Mouse (Mus musculus) brown adipose tissue, adult 24 weeks (tissue): ENCODE results near the gene Bnip1. TPM values are rescaled to one million over a fixed set of nuclear protein-coding genes. Genes with fewer than 3 reads are reported as not detected.

Source experiments
- H3K27ac ChIP-seq: fragments of 200-500 bp; replicated peaks from 2 replicates; pipeline ENCODE4 v1.5.1; 2012; ENCODE audit warnings: low read depth, mild to moderate bottlenecking, low read length
- H3K4me1 ChIP-seq: fragments of 200-500 bp; 2 replicates; pipeline ENCODE4 v1.6.1; 2012; ENCODE audit warnings: low read length, mixed read lengths; ENCODE audit not compliant: control insufficient read depth, insufficient read depth, insufficient read length
- H3K4me3 ChIP-seq: fragments of 200-500 bp; 2 replicates; pipeline ENCODE4 v1.5.1; 2012; ENCODE audit warnings: low read depth, mild to moderate bottlenecking, low read length, moderate library complexity; ENCODE audit not compliant: insufficient read depth
- polyA plus RNA-seq: library from polyadenylated mRNA; stranded (reverse); fragments of >200 nt; gene quantifications from 2 replicates; pipeline ENCODE4 v1.2.4, GENCODE M21; 2012; ENCODE audit not compliant: missing spikeins, insufficient read depth, insufficient read length

Bnip1 gene
- polyA plus RNA-seq, 1 experiment: 18.3 TPM

GRCm38 (mm10) chr17:26841981-26842380 is 61.1 kb downstream of the Bnip1 start:
- Histone ChIP-seq H3K27ac (no peak overlapping the region), H3K4me3 (no peak overlapping the region), H3K4me1 (no peaks in the 10 kb centered on the region)

Other genes starting within 250 kb of the Bnip1 start
- gene Ergic1, start 219.6 kb upstream of the Bnip1 start, polyA plus RNA-seq: 124 and 179 TPM in 2 replicates
- gene Dusp1, start 218.9 kb upstream of the Bnip1 start, polyA plus RNA-seq: 44.4 and 326 TPM in 2 replicates
- 314 and 348 TPM in 2 replicates for gene Atp6v0e, start 117.8 kb upstream of the Bnip1 start, polyA plus RNA-seq
- 16.0 and 26.6 TPM in 2 replicates for gene Crebrf, start 65.4 kb upstream of the Bnip1 start, polyA plus RNA-seq
- not detected in 2 replicates for gene Nkx2-5, start 63.9 kb downstream of the Bnip1 start, polyA plus RNA-seq
- gene Kifc5b, start 136.0 kb downstream of the Bnip1 start, polyA plus RNA-seq: not detected in 2 replicates
- 13.1 and 15.7 TPM in 2 replicates for gene Phf1, start 152.0 kb downstream of the Bnip1 start, polyA plus RNA-seq
- 142 and 151 TPM in 2 replicates for gene Cuta, start 158.5 kb downstream of the Bnip1 start, polyA plus RNA-seq
- gene Syngap1, start 160.2 kb downstream of the Bnip1 start, polyA plus RNA-seq: 1.1 and 1.6 TPM in 2 replicates
- 2.4 and 3.0 TPM in 2 replicates for gene Zbtb9, start 192.1 kb downstream of the Bnip1 start, polyA plus RNA-seq
- 29.3 and 35.0 TPM in 2 replicates for gene Bak1, start 247.9 kb downstream of the Bnip1 start, polyA plus RNA-seq